Mouse (Mus musculus): ENCODE data around the gene Csnk1e. TPM values are rescaled to one million over a fixed set of nuclear protein-coding genes. Genes with fewer than 3 reads are reported as not detected.

Csnk1e gene
- polyA plus RNA-seq, 1 experiment, result not detected

GRCm38 (mm10) chr15:79436481-79436921 is 18.9 kb downstream of the Csnk1e start:
- no peak for TF ChIP-seq GATA1 (IDR thresholded peaks at IDR 0.05; ENCODE audit: low read length)

- no peak for TF ChIP-seq GATA1 (IDR thresholded peaks at IDR 0.05; ENCODE audit: low read length)
Observed at GRCm38 (mm10) chr15:79435191-79435671, 20.1 kb downstream of the Csnk1e start.

GRCm38 (mm10) chr15:79432892-79433291 is 22.5 kb downstream of the Csnk1e start:
- TF ChIP-seq GATA1 (IDR thresholded peaks at IDR 0.05; ENCODE audit: low read length), result no peak

GRCm38 (mm10) chr15:79432328-79432727 is 23.0 kb downstream of the Csnk1e start:
- TF ChIP-seq GATA1 (IDR thresholded peaks at IDR 0.05; ENCODE audit: low read length), result no peak

GRCm38 (mm10) chr15:79431925-79432324 is 23.4 kb downstream of the Csnk1e start:
- no peak for TF ChIP-seq GATA1 (IDR thresholded peaks at IDR 0.05; ENCODE audit: low read length)

GRCm38 (mm10) chr15:79430461-79431000 is 24.8 kb downstream of the Csnk1e start:
- TF ChIP-seq GATA1 (IDR thresholded peaks at IDR 0.05; ENCODE audit: low read length), result no peak

GRCm38 (mm10) chr15:79429994-79430393 is 25.4 kb downstream of the Csnk1e start:
- no peak for TF ChIP-seq GATA1 (IDR thresholded peaks at IDR 0.05; ENCODE audit: low read length)

GRCm38 (mm10) chr15:79429527-79429926 is 25.8 kb downstream of the Csnk1e start:
- TF ChIP-seq GATA1 (IDR thresholded peaks at IDR 0.05; ENCODE audit: low read length), result no peak

GRCm38 (mm10) chr15:79428616-79429015 is 26.8 kb downstream of the Csnk1e start:
- no peak for TF ChIP-seq GATA1 (IDR thresholded peaks at IDR 0.05; ENCODE audit: low read length)

GRCm38 (mm10) chr15:79427516-79427915 is 27.9 kb downstream of the Csnk1e start:
- no peak for TF ChIP-seq GATA1 (IDR thresholded peaks at IDR 0.05; ENCODE audit: low read length)

- no peak for TF ChIP-seq GATA1 (IDR thresholded peaks at IDR 0.05; ENCODE audit: low read length)
Observed at GRCm38 (mm10) chr15:79425516-79425915, 29.9 kb downstream of the Csnk1e start.

- no peak for TF ChIP-seq GATA1 (IDR thresholded peaks at IDR 0.05; ENCODE audit: low read length)
Observed at GRCm38 (mm10) chr15:79424602-79425001, 30.8 kb downstream of the Csnk1e start.

GRCm38 (mm10) chr15:79422715-79423243 is 32.6 kb downstream of the Csnk1e start:
- TF ChIP-seq GATA1 (IDR thresholded peaks at IDR 0.05; ENCODE audit: low read length), result no peak

- no peak for TF ChIP-seq GATA1 (IDR thresholded peaks at IDR 0.05; ENCODE audit: low read length)
Observed at GRCm38 (mm10) chr15:79418677-79419076, 36.7 kb downstream of the Csnk1e start.

- TF ChIP-seq GATA1 (IDR thresholded peaks at IDR 0.05; ENCODE audit: low read length), result no peak
Observed at GRCm38 (mm10) chr15:79418265-79418664, 37.1 kb downstream of the Csnk1e start.

- TF ChIP-seq GATA1 (IDR thresholded peaks at IDR 0.05; ENCODE audit: low read length), result no peak
Observed at GRCm38 (mm10) chr15:79417379-79417778, 38.0 kb downstream of the Csnk1e start.

GRCm38 (mm10) chr15:79416460-79417085 is 38.8 kb downstream of the Csnk1e start:
- TF ChIP-seq GATA1 (IDR thresholded peaks at IDR 0.05; ENCODE audit: low read length), result no peak

Data from G1E-ER4 (cell line).